Mouse (Mus musculus): ENCODE results near the gene Ripk1.

Ripk1 gene

DNA sequence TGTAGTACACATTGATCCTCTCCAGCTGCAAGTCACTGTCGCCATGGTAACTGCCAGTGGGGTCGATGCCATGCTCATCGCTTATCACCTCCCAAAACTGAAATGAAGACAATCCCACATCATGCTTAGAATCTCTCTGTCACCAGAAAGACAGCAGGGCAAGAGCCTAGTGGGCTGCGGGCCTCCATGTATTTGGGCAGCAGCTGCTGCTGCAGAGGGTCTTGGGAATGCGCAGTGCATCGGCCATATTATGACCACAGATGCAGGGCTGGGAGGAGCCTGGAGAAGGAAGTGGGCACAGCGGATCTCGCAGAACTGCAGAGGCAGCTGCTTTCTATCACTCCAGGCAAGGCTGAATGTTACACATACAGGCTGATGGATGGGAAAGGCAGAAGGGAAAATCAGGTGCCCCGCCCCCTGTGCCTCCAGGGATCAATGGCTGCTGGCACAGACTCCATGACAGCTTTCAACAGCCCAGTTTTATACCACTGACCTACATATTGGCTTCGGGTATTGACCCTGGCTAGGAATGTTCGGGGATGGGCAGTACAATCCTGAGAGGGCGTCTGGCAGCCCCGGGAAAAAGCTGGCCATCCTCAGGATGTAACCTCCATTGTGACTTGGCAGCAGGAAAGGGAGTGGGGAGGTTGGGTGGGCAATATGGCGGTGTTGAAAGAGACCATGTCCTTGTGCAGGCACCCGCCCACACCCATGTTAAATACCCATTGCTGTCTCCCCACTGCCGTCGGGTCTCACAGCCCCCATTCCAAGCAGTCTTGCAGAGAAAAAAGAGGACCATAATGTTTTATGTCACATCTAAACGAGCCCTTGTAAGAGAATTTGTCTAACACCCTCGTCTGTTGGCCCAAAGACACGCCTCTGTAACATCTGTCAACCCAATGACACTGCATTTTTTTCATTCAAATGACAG, 74.7 kb downstream of the Ripk1 start:
- DNase-seq (ENCODE audit: low read depth, low spot score) = no peak

DNA sequence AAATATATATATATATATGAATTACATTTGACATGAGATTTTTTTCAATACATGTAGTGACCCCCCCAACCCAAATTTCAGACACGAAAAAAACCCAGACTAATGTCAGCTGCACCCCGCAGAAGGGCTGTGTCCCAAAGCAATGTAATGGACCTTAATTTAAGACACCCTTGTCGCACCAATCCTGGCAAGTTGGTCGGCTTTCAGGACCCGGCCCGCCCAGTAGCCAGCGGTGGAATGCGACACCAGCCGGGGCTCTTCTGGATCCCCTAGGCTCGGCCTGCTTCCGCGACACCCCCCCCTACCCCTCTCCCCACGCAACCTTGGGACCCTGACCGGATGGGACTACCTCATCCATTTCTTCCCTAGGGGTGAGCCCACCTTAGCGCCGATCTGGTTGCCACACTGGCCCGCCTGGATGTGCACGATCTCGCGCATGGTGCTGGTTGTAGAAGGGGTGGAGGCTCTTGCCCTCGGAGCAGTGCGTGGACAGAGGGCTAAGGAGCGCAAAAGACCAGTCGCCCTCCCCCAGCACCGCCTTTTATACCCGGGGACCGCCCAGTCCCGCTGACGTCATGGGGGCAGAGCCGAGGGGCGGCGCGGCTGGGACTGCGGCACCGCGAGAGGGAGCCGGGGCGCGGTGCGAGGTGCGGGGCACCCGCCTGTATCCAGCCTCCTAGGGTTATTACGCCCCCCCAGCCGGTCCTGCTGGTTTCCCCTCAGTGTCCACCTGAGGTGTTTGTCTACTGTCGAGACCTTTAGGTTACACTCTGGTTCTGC, 75.5 kb downstream of the Ripk1 start, which contains the start of gene Tubb2a:
Tubb2a (minus strand) TSS at position 516 of the 780 bp plus-strand sequence.
- peak; percentile 67 for DNase-seq (ENCODE audit: low read depth, low spot score)

- DNase-seq (ENCODE audit: low read depth, low spot score) = no peak
Observed at GRCm38 (mm10) chr13:34078500-34079280, 76.5 kb downstream of the Ripk1 start.

DNA sequence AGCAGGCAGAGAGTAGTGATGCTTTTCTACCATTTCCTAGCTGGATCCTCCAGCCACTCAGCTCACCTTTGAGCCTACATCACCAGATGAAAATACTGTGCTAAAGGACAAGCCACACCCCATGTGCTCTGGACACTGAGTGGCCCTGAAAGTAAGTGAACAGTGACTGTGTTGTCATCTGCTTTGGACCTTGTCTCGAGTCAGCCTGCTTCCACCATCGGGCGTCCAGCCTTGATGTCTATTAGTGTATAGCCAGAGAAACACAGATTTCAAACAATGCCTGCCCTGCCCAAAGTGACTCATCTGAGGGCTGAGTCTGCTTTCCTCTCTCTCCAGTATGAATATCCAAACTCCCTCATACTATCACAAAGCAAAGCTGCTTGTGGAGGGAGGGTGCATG, 77.6 kb downstream of the Ripk1 start:
- no peak for DNase-seq (ENCODE audit: low read depth, low spot score)

GRCm38 (mm10) chr13:34081926-34082325, 79.8 kb downstream of the Ripk1 start:
- DNase-seq (ENCODE audit: low read depth, low spot score) = no peak

DNA sequence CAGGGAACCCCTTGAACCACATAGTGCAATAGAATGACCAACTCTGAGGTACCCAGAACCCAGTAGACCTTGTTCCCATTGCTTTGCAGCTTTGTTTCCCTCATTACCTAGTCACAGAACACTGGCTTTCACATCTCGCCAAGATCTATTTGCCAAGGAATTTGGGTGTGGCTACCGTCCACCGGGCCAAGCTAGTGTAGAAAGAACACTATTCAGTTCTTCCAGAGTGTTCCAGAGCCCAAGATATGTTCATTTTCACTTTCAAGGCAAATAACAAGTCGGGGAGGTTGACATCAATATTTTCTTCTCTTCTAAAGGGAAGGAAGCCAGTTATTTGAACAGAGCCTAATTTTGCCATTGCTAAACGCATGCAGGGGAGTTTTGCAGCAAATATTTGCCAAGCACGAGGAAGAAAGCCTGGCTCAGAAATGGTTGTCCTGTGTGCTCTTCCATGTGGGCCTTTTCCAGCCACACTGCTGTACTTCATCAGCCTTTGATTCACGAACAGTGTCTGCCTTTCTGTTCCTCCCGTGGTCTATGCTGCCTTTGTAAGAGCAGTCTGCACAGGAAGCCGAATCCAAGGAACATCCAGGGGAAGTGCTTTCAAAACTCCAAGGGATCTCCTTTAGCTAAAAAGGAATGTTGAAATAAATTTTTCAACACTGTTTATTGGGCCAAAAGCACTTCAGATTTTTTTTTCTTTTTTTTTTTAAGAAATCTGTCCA, 82.0 kb downstream of the Ripk1 start:
- DNase-seq (ENCODE audit: low read depth, low spot score) = no peak
